Mouse (Mus musculus) retina, postnatal 1 day (tissue): ENCODE results near the gene Syne2.
"Not testable (repeated sequence)": the region's sequence is repeated elsewhere in the genome, so short reads cannot be mapped to it uniquely, and the experiment has no call there.

Experiments used
- DNase-seq: peaks from one replicate; pipeline ENCODE4 v3.0.0-alpha.2; 2012

The Syne2 gene

DNA sequence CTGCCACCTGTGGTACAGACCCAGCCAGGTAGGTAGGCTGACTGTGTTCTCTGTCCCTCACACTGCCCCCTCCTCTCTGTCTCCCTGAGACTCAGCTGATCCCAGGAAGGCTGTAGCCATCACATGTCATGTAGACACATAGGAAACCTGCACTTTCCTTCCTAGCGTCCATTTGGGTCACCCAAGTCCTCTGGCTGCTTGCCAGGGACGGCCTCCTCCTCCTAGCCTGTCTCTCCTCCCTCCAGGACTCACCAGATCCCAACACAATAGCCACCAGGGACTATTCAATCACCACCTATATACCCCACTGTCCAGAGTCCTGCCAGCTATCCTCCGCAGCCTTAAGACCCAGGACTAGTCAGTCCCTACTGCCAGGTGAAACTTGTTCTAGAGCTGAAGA, 293.1 kb downstream of the Syne2 start:
- peak; percentile 22 for DNase-seq

DNA sequence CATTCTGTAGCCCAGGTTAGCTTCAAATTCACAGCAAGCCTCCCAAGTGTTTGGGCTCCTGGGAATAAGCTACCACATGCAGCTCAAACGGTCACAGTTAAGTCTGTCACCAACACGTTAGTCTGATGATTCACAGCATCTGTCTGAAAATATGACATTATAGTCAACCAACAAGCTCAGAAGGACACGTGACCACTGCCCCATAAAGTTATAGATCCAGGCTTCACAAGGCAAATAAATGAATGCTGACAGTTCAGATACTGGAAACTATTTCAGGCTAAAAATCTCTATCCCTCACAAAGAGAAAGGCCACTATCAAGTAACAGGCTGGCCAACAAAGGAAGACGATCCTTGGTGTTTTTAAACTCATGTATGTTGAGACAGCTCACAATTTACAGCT, 298.6 kb downstream of the Syne2 start:
- peak; percentile 6 for DNase-seq

DNA sequence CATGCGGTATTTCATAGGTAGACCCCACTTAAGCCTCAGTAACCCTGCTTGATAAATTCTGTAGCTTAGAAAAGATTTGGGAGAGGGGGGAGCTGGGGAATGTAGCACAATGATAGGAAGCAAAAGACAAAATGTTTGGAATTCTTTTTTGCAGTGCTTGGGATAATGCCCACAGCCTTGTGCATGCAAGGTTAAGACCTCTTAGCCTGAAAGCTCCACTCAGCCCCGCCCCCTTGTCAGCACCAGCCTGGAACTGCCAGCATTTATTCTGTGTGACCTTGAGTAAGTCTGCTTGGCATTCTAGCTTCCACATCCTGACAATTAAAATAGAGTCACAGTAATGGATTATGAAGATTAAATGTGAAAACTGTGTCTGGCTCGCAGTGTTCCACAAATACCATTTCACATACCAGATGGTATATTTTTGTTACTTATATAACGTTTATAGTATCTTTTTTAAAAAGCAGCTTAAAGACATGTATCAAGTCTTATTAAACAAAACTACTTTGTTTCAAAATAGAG, 299.8 kb downstream of the Syne2 start:
- peak; percentile 21 for DNase-seq

DNA sequence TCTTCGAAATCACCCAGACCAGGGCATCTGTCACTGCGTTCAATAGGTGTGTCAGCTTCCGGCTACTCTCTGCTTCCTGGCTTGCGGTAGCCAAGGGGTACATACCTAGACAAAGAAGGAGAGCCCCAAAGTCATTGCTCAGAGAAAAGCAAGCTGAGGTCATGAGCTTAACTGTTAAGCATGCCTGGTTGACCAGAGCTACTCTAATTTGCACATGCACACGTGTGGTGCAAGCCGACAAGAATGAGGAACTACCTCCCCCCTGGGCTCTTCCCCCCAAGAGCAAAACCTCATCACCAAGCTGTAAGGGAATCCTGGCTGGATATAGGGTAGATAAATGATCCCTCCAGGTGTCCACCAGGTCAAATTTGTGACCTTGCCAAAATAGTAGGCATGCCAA, 305.3 kb downstream of the Syne2 start:
- no peak for DNase-seq

DNA sequence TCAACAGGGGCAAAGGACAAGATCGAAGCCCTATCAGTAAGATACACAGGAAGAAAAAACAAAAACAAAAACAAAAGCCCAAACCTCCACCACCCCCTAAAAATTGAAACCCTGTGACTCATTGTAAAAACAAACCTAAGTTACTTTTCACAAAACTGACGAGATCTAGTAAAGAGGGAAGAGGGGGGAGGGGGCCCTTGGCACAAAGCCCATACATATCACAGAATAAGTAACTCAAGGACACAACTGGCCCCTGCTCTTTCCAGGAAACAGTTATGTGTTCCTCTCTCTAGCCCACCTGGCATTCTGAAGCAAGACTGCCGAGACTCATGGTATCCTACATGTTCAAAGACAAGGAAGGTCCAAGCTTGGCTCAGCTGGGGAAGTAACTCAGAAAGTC, 310.4 kb downstream of the Syne2 start:
- no peak for DNase-seq

DNA sequence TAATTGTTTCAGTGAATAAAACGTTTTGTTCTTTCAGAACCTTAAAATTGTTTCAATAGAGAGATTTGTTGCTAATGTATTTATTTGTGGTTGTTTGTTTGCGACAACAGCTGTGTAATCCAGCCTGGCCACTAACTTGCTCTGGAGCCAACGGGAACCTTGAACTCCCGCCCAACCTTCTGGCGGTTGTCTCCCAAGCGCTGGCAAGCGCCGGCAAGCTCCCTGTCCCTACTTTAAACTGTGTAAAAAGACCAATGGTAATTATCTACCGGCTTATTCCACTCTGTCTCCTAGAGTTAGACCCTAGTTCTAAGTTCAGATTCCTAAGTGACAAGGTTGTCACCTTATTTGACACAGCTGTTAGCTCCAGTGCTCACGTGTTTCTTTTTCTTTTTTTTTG, 310.9 kb downstream of the Syne2 start:
- no peak for DNase-seq

DNA sequence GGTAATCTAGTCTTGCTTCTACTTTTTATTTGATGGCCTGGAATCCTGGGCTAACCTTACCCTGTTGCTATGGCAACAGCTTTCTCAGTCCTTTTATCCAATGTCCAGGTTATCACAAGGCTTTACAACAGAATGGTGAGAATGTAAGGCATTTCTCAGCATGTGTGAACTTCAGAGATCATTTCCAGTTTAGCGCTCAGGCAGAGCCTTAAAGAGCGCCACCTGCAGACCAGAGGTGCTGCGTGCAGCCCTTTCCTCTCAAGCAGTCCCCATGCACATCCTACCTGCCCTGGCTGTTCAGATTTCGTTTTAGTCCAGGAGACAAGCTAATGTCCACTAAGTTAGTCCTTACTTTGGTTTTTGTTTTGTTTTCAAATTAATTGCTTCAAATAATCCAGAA, 312.3 kb downstream of the Syne2 start:
- DNase-seq, result peak; percentile 43

DNA sequence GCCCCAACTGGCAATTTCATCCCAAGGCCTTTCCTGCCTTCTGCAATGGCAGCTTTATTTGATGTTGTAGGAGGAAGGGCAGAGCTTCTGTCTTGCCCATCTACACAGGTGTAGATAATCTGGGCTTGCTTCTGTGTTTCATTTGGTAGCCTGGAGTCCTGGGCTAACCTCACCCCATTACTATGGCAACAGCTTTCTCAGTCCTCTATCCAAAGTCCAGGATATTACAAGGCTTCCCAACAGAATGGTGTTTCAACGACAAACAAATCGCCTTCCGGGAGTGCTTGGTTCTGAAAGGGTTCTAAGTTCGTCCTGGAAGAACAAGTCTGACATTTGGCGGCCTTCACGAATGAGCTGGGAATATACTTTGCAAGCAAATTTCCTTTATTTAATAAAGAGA, 313.0 kb downstream of the Syne2 start:
- DNase-seq, result no peak

DNA sequence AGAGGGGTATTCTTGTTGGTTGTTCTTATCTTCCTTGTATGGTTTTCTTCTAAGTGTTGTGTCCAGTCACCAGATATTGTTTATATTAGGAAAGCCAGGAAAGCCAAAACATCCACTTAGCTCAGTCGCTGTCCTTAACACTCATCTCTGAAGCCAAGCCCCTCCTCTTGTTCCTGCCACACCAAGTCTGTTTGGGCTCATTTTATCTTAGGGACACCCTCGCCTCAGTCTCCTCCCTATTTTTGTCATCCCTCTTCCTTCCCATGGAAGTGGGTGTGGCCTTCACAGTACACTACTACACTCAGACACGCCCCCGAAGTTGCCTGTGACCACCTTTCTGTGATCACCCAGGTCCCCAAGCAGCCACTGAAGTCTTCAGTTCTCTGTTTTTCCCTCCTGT, 314.7 kb downstream of the Syne2 start:
- DNase-seq, result no peak

DNA sequence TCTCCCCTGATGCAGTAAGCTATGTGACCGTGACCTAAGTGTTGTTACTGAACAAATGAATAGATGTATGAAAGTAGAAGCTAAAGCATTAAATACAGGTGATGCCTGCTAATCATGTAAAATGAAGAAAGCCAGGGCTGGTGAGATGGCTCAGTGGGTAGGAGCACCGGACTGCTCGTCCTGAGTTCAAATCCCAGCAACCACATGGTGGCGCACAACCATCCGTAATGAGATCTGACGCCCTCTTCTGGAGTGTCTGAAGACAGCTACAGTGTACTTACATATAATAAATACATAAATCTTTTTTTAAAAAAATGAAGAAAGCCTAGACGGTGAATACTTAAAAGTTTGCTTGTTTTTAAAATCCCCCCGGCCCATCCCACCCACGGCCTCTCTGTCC, 315.1 kb downstream of the Syne2 start:
- DNase-seq, result not testable (repeated sequence)

DNA sequence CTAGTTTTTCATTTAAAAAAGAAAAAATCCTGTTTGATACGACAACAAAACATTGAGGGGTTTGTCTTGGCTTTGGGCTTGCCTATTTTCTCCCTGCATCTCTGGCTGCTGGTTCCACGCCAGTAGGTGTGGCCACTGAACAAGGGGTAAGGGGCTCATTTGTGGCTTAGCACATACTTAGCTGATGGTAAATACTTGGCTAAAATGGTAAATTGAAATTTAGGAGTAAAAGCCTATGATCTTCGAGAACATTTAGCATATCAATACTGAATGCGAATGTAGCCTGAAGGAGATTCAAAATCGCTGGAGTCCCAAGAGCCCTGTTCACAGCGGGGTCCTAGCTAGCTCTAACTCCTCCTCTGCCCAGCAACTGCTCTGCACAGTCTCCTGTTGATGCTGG, 318.8 kb downstream of the Syne2 start:
- DNase-seq, result no peak

DNA sequence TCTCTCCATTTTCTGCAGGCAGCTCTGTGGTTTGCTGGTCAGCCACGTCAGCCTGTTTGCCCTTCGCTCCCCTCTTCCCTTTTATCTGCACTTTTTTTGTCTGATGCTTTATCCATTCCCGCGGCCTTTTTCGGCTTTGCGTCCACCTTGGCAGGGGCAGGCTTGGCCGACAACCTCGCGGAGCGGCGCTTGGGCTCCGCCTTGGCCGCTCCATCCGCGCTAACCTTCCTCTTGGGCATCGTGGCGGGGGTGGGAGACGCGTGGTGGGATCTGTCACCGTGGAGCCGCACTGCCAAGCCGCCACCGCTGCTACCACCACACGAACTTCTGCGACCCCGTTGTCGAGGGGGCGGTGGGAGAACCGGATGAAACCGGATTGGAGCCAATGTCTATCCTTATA, 334.5 kb downstream of the Syne2 start:
- peak; percentile 27 for DNase-seq
